Mouse (Mus musculus): ENCODE results near the gene Entpd4b. TPM values are rescaled to one million over a fixed set of nuclear protein-coding genes. Genes with fewer than 3 reads are reported as not detected.
"Not testable (repeated sequence)": the region's sequence is repeated elsewhere in the genome, so short reads cannot be mapped to it uniquely, and the experiment has no call there.

Entpd4b gene
- polyA plus RNA-seq, 1 experiment from 2014 or later = 16.0 TPM

DNA sequence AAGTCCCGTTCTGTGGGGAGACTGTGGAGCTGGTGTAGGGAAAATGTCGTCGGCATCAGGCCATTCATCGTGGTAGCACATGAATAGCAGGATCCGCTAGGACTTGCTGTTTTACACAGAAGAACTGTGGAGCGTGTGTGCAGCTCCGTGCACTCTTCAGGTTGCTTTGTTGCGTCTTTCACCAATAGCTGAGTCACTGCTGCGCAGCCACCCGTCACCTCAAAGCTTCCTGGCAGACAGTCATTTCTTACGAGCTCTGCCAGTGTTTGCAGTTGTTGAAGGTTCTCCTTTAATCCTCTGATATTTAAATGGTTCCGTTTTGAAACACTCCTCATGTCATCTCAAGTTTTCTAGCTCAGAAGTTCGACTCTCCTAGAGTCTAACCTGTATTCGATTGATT lies 2.3 kb downstream of the Entpd4b start:
- not testable (repeated sequence) for H3K27me3 ChIP-seq; ATAC-seq (ENCODE audit: low FRiP score, low read depth); H3K4me1 ChIP-seq (replicated peaks); H3K36me3 ChIP-seq; H3K9ac ChIP-seq; H3K9me3 ChIP-seq; H3K27ac ChIP-seq (replicated peaks); H3K4me3 ChIP-seq; H3K4me2 ChIP-seq
- no CpG with 5 or more reads among the region's 14 CpGs for WGBS

Other genes with a start within 250 kb of the Entpd4b start
- gene Gm16867, start 52.1 kb upstream of the Entpd4b start, polyA plus RNA-seq (2015; fragmentation: Nextera tagmentation; extraction: Ambion mirVana) = not detected in 2 replicates
- gene Gm27179, start 42.9 kb upstream of the Entpd4b start, polyA plus RNA-seq (2015; fragmentation: Nextera tagmentation; extraction: Ambion mirVana) = not detected in 2 replicates